Mouse (Mus musculus): ENCODE results near the gene Faf1.

GRCm38 (mm10) chr4:109960201-109960935 lies 284.0 kb downstream of the Faf1 start:
- TF ChIP-seq POLR2A (IDR thresholded peaks at IDR 0.05; ENCODE audit: control insufficient read depth, extremely low read depth, insufficient read depth, low read length, poor library complexity) = no peak
- no peak for TF ChIP-seq CTCF (IDR thresholded peaks at IDR 0.05; ENCODE audit: borderline replicate concordance, control insufficient read depth, extremely low read depth, insufficient read depth, low read length, poor library complexity)
